Mouse (Mus musculus) olfactory bulb, adult 2 months (tissue): ENCODE measurements around the gene Ptbp3.

Source experiments
- CTCF ChIP-seq: fragments of 200-500 bp; IDR thresholded peaks from 2 replicates; pipeline ENCODE4 v1.5.1; 2012; ENCODE audit warnings: low read depth, mild to moderate bottlenecking, low read length, moderate library complexity; ENCODE audit not compliant: insufficient read depth
- POLR2A ChIP-seq: fragments of 200-500 bp; IDR thresholded peaks from 2 replicates; pipeline ENCODE4 v1.6.1; 2012; ENCODE audit warnings: mild to moderate bottlenecking, low read depth, low read length, moderate library complexity; ENCODE audit not compliant: insufficient read depth

DNA sequence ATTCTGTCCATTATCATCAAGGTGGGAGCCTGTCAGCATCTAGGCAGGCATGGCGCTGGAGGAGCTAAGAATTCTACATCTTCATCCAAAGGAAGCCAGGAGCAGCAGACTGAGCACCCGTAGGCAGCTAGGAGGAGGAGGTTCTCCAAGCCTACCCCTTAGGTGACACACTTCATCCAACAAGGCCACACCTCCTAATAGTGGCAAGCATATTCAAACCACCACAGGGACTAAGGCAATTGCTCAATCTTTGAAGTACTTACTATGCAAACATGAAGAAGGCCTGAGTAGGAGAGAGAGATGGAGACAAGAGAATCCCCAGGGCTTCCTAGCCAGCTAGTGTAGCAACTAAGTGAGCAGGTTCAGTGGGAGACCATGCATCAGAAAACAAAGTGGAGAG is 58.1 kb downstream of the Ptbp3 start:
- TF ChIP-seq CTCF (no peak), POLR2A (no peak)
